Mouse (Mus musculus) mesoderm, embryonic 11.5 days (tissue): ENCODE results near the gene Gprin2.

Experiments used
- DNase-seq: peaks from one replicate; pipeline ENCODE4 v3.0.0-alpha.2; 2012; ENCODE audit warnings: low read depth, low spot score

The Gprin2 gene

DNA sequence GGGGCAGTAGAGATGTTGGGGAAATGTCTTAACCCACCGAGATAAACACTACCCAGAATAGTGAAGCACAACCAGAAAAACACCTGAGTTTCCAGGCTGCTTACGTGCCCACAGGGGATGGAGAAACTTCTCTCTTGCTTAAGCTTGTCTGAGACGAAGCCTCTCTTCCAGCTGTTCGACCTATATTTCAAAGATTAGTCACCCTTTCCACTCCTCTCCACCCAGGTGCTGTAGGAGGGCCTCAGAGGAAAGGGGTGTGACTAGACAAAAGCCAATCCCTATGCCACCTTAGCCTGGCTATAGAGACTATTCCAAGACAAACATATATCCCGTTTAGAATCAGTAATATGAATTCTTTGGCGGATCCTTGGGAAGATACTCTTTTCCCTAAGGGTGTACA, 6.5 kb upstream of the Gprin2 start:
- no peak for DNase-seq

DNA sequence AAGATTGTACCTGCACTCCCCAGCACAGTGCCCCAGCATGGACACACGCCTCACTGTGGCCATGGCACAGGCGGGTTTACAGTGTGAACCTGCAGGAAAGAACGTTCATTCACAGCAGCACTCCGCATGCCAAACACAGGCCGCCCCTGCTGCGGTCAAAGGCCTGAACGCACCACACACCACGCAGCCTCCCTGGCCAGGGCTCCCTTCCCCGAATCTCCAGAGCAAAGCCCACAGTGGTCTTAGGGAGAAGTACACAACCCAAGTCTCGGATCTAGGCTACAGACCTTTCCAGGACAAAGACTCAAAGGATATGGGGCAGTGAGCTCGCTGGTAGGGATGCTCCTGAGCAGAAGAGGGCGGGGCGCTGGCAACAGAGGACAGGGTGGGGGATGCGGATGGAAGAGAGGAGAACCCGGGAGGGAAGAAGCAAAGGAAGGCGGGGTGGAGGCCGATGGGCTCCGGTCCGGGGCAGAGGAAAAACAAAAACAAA, 669 bp downstream of the Gprin2 start:
- DNase-seq, result peak; percentile 44

DNA sequence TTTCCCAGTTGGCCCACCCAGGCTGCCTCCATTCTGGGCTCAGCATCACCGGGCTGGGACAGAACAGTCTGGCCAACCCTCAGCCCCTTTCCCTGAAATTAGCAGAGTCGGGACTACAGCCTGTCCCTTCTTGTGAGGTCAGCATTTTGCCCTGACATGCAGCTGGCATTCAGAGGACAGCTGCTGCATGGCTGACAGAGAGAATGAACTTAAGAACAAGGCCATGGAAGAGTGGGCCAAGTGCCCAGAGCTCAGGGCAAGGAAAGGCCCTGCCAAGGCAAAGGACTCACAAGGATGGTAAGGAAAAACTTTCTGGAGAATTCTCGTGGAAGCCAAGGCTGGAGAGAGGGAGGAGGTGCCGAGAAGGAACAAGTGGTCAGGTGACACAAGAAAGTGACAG, 4.7 kb downstream of the Gprin2 start:
- DNase-seq, result no peak

DNA sequence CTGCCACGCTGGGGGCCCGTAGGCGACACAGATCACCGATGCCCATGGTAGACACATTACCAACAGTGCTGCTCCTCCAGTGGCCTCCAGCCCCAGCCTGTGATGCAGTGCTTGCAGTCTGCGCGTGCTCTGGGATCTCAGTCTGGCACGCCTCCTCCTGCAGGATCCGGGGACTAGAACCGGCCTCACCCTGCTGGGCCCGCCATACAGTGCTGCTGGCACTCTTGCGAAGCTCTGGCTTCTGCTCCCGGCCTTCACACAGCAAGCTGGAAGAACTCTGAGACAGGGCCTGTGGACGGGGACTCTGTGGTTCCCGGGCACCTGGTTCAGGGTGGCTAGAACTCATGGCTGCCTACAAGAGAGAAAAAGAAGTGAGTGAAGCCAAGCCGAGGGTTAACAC, 6.0 kb downstream of the Gprin2 start:
- no peak for DNase-seq

DNA sequence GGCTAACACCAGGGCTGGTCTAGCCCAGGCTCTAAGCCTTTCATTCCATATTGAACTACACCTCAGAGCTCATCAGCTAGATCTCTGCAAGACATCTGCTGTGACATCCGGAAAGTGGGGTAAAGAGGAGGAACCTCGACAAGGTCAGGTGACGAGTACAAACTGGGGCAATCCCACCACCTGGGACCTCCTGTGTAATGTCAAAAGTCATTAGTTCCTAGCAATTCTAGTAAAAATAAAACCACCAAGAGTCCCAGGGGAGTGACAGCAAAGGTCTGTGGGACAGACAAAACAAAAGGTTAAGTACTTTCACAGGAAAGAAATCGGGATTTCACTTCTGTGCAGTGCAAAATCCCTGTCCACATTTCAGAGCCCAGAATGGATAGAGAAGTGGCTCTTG, 7.6 kb downstream of the Gprin2 start:
- no peak for DNase-seq

DNA sequence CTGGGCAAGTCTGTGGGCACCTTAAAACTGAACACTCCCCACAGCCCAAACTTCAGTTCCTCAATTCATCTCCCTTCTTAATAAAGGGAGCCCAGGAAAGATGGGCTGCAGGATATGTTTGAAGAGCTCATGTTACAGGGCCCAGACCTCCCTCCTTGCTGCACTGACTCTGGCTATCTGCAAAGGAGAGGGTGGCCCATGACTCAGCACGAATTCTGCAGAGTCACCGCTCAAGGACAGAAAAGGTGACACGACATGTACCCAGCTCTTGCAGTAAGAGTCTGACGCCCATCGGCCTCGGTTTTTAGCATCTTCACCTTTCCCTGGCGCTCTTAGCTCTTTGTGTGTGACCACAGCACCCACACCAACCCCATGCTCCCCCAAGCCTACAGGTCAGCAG, 11.1 kb downstream of the Gprin2 start:
- no peak for DNase-seq

DNA sequence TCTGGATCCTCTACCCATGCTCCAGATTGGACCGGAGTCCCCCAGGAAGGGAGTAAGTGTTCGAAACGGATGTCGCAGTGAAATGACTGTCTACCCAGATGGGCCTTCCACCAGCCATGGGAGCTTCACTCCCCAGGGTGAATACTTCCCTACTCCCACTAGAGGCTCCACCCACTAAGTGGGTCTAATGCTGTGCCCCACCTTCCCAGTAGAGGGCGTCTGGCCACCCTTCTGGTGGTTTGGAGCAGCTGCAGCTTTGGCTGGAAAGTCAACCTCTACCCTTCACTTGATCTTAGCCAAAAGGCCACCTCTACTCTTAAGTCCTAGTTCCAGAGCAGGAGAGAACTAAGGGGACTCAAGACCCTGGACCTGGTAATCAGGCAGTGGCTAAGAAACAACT, 12.8 kb downstream of the Gprin2 start:
- peak; percentile 43 for DNase-seq

DNA sequence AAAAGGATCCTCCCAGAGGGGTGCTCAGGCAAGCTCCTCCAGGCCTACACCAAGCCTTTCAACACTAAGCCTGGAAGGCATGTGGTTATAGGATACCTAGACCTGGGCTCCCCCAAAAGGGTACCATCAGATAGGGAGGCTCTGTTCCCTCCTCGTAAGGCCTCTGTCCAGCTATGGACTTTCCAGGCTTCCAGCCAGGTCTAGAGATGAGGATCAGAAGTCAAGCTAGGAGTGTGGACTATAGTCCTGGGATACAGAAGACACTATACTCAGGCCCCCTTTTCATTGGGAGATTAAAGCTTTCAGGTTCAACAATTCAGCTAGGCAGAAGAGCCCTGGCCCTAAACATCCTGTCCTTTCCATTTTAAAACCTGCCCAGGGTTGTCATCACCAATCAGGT, 18.4 kb downstream of the Gprin2 start:
- no peak for DNase-seq

DNA sequence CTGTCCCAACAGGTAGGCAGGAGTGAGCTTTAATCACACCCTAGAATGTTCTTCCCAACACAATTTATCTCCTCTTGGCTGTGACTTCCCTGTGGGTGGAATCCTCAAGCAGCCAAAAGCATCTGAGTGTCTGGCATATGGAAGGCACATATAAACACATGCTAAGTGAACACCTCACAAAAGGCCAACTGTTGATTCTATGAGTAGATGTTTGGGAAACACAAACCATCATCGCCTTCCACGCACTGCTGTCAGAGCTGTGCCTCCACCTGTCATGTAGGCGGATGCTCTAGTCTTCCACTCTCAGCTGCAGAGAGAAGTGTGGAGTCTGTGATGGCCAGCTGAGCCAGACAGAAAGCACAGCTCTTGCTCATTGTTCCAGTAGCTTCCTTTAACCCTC, 22.1 kb downstream of the Gprin2 start:
- DNase-seq, result no peak

DNA sequence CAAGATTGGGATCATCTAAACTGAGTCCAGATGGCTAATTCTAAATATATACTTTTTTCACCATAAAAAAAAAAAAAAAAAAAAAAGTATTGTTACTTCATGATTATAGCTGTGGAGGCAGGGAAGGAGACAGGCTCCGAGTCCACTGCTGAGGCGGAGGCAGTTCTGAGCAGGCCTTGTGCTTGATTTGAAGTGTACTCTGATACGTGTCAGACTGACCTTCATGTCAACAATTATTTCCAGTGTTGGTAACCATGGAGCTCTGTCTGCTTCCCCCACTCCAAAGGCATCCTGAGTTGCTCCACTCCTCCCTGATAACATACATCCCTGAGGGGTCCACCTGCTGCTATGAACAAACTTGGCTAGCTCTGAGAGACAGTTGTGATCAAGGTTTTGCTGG, 30.3 kb downstream of the Gprin2 start:
- no peak for DNase-seq

DNA sequence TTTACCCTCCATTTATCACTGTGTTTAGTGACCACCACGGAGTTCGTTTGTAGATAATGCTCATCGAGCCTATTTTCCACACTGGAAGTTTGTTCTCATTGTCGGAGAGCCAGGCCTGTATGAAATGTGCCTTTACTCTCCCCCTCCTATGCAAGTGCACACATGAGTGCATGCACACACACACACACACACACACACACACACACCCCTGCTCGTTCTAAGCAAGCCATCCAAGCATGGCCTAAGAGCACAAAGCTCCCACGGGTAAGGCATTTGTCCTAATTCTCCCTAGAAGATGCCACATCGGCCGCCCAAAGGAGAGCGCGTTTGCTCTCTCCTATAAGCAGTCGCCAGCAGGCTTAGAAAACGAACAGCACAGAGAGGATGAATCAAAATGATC, 45.7 kb downstream of the Gprin2 start:
- DNase-seq, result no peak

DNA sequence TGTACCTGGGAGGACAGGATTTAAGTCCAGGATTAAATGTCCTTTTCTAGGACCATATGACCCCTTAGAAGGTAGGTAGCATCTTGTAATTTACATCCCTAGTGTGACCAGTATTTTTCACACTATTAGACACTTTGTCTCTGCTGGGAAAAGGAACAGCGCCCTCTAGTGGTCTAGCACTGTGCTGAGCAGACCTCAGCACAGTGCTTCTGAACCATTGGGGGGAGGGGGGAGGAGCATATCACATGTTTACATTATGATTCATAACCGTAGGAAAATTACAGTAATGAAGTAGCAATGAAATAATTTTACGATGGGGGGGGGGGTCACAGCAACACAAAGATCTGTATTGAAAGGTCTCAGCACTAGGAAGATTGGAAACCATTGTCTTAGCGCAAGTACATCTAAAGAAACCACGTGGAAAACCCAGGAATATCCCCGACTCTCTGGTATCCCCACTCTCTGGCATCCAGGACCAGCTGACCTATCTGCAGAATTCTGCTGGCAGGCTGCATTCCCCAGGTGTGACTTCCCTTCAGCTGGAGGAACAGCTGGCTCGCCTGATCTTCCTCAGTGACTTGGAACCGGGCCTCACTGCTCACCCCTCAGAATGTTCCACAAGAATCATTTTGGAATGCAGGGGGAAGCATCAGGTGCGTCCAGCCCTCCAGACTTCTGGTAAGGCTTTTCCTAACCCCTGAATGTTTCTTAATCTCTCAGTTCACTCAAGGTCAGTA, 46.7 kb downstream of the Gprin2 start:
- DNase-seq, result peak; percentile 81

DNA sequence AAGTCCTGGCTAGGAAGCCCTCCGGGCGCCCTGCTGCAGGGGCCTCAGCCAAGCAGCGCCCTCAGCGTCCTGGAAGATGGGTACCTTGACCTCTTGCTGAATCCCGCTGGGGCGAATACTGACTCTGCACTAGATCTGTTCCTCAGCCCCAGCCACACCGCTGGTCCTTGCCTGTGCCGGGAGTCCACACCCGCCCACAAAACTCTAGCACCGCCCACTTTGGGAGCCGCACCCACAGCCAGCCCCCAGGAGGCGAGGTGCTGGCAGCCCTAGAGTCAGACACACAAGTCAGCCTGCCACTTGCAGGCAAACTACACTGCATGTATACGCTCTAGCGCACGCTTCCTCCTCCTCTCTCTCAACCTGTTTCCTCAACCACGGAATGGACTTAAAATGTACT, 49.1 kb downstream of the Gprin2 start, which contains the start of gene Npy4r:
Gene Npy4r, minus strand, starts transcription at position 148 of the 400 bp plus-strand sequence.
- DNase-seq, result peak; percentile 43

DNA sequence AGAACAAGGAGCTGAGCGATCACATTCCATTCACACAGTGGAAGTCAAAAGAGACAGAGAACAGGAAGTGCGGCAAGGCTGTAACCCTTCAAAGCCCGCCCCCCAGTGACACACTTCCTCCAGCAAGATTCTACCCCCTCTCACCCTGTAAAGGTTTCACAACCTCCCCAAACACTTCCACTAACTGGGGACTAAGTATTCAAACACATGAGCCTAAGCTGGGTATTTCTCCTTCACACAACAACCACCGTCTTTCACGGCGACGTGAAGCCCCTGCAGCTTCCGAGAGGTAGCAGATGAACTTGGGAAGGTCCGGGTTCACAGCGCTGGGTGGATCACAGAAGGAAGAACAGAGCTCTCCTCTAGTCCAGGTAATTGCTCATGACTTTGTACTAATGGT, 58.5 kb downstream of the Gprin2 start:
- no peak for DNase-seq

DNA sequence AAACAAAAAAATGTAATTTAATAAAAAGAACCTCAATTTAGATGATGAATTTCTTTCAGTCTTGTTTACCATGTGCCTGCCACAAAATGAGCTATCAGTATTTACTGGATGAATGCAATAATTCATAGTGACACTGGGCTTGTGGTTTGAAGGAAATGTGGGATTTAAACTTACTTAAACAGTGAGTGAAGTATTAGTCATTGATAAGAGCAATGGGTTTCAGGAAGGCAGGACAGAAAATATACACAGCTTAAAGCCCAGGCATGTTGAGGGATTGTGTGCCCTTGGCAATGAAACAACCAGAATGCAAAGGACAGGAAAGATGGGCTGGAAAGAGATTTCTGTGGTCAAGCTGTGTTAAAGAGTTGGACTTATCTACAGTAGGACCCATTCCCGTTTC, 59.1 kb downstream of the Gprin2 start:
- DNase-seq, result no peak

DNA sequence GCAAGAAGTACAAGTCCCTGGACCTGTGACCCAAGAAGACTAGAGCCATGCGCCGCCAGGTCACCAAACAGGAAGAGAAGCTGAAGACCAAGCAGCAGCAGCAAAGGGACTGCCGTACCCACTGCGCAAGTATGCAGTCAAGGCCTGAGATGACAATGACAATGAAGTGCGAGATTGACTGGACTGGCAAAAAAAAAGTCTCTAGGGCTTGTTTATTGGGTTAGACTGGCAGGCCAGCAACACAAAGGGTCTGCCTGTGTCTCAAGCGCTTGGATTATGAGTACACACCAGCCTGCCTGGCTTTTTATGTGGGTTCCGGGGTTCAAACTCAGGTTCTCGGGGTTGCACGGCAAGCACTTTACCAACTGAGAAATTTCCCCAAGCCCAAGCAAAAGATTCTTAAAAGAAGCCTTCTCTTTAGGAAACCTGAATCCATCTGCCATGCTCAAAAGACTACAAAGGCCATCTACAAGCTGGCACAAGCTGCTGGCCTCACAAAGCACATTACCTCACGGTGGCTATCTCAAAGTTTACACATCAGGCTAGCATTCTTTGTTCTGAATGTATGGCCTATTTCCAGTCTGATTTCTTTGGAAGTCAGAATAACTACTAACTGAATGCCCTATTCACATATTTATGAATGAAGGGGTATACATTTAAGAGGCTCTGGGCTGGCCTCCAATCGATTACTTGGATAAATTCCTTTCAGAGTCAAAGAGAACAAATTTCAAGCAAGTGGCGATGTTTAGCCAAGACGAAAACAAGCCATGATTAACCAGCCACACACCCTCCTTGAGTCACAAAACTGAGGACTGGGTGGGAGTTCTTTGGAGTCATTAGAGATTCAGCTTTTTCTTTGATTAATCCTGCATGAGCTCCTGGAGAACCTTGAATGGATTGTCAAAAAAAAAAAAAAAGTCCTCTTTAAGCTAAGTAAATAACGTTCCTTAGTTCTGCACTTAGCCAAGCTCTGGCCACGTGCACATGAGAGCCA, 61.5 kb downstream of the Gprin2 start:
- DNase-seq, result no peak
